Mouse (Mus musculus) heart, embryonic 16.5 days (tissue): ENCODE data around the gene Tbcb. TPM values are rescaled to one million over a fixed set of nuclear protein-coding genes. Genes with fewer than 3 reads are reported as not detected.

Source experiments
- ATAC-seq: fragments of 200-750 bp; cut with Nextera tagmentation; replicated peaks from 2 replicates; pipeline ENCODE4 v1.8.0; 2017; ENCODE audit warnings: moderate number of reproducible peaks; ENCODE audit not compliant: insufficient read depth, low FRiP score; ENCODE audit errors: extremely low read depth
- H3K27ac ChIP-seq: fragments of 300-500 bp; sonication (generic); 2 replicates; pipeline ENCODE4 v1.5.1; 2014; ENCODE audit warnings: mild to moderate bottlenecking, low read length, control low read depth, moderate library complexity
- H3K27me3 ChIP-seq: fragments of 300-500 bp; sonication (generic); 2 replicates; pipeline ENCODE4 v1.6.1; 2014; ENCODE audit warnings: low read length, mixed read lengths; ENCODE audit not compliant: control insufficient read depth, insufficient read depth
- H3K36me3 ChIP-seq: fragments of 300-500 bp; sonication (generic); 2 replicates; pipeline ENCODE4 v1.6.1; 2014; ENCODE audit not compliant: control insufficient read depth, insufficient read depth
- H3K4me1 ChIP-seq: fragments of 300-500 bp; sonication (generic); 2 replicates; pipeline ENCODE4 v1.6.1; 2014; ENCODE audit warnings: low read length, mixed read lengths; ENCODE audit not compliant: control insufficient read depth, insufficient read depth
- H3K4me2 ChIP-seq: fragments of 300-500 bp; sonication (generic); 2 replicates; pipeline ENCODE4 v1.6.1; 2014; ENCODE audit warnings: low read depth, mild to moderate bottlenecking, control low read depth, low read length
- H3K4me3 ChIP-seq: fragments of 300-500 bp; sonication (generic); 2 replicates; pipeline ENCODE4 v1.5.1; 2014; ENCODE audit warnings: mild to moderate bottlenecking, control low read depth, low read length
- H3K9ac ChIP-seq: fragments of 300-500 bp; sonication (generic); 2 replicates; pipeline ENCODE4 v1.6.1; 2014; ENCODE audit warnings: low read length, control low read depth
- H3K9me3 ChIP-seq: fragments of 300-500 bp; sonication (generic); replicated peaks from 2 replicates; pipeline ENCODE4 v1.6.1; 2016; ENCODE audit warnings: low read length; ENCODE audit not compliant: control insufficient read depth
- WGBS: fragments of 180-500 bp; shearing (Covaris S2); extraction: QIAGEN DNeasy Blood & Tissue Kit; methylation state at CpG from one replicate; pipeline ENCODE4 v1.1.7; 2014; 5-methylcytosine and 5-hydroxymethylcytosine counted together
- polyA plus RNA-seq: library from polyadenylated mRNA; unstranded; fragments of >200 nt; fragmentation: Nextera tagmentation; extraction: Ambion mirVana; gene quantifications from 2 replicates; pipeline ENCODE4 v1.2.1, GENCODE M21; 2015

Gene Tbcb
- polyA plus RNA-seq, result 134 and 154 TPM in 2 replicates

DNA sequence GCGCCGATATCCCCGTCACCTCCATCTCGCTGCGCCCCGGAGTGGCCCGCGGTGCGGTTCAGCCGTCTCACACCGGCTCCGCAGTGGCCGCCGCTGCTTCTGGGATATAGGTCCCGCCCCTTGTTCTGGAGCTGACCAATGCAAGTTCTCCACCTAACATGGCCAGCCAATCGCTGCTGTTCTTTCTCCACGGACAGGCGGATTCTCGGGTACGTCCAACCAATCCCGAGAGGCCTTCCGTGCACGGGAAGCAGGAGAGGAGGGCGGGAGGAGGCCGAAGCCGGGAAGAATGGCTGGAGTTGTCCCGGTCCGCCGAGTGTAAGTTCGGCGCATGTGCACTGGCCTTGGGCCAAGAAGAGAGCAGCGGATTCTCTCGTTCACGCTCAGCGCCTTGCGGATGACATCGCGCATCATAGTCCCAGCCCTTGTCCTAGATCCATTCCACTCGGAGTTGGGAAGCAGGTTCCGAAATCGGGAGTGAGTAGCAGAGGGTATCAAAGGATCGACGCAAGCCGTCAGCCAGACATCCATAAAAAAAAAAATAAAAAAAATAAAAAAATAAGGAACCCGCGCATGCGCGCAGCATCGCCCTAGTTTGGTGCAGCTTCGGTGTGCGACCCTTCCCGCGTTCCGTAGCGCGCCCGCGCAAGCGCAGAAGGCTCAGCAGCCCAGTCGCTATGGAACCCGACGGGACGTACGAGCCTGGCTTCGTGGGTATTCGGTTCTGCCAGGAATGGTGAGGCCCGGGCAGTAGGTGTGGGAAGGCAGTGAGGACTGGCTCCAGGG lies at the start of gene Tbcb, which contains the start of gene Polr2i:
Gene Tbcb (minus strand): TSS at position 604 of the 786 bp plus-strand sequence.
Gene Polr2i (plus strand): TSS at position 280 of the 786 bp plus-strand sequence.
- Histone ChIP-seq H3K9me3 (no peaks in the 10 kb centered on the region), H3K27ac (peak within 1 kb of the TSS; percentile 94), H3K4me1 (peaks cover 10% of the 10 kb centered on the region), H3K4me2 (peak within 1 kb of the TSS; percentile 83), H3K9ac (peak within 1 kb of the TSS; percentile 83), H3K27me3 (no peaks in the 10 kb centered on the region), H3K4me3 (peak within 1 kb of the TSS; percentile 75), H3K36me3 (0 out of 2 replicates have a peak, but pooled peaks cover 8% of the 10 kb centered on the region)
- WGBS, result under 1% methylated on average over 67 of the region's 67 CpGs
- peak; percentile 95 for ATAC-seq

DNA sequence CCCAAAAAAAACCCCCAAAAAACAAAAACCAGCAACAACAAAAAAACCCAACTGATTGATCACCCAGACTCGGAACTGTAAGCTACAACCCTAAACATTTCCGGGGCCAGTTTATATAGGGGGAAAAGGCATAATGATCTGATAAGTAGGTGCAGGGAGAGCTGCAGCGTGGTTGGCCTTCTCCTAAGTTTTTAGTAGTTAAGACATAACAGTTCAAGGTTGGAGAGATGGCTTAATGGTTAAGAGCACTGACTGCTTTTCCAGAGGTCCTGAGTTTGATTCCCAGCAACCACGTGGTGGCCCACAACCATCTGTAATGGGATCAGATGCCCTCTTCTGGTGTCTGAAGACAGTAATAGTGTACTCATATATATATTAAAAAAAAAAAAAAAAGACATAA lies 49.5 kb upstream of the Tbcb start:
- Histone ChIP-seq H3K4me1 (peaks cover 12% of the 10 kb centered on the region), H3K27ac (peak overlapping the region; percentile 96; the same call in 1 of the 2 replicates), H3K9me3 (no peaks in the 10 kb centered on the region), H3K27me3 (no peaks in the 10 kb centered on the region), H3K4me2 (no peak overlapping the region; the same call in 1 of the 2 replicates), H3K4me3 (no peak overlapping the region), H3K36me3 (no peaks in the 10 kb centered on the region), H3K9ac (no peak overlapping the region)
- WGBS, result 79% methylated on average over 4 of the region's 4 CpGs
- no peak for ATAC-seq

DNA sequence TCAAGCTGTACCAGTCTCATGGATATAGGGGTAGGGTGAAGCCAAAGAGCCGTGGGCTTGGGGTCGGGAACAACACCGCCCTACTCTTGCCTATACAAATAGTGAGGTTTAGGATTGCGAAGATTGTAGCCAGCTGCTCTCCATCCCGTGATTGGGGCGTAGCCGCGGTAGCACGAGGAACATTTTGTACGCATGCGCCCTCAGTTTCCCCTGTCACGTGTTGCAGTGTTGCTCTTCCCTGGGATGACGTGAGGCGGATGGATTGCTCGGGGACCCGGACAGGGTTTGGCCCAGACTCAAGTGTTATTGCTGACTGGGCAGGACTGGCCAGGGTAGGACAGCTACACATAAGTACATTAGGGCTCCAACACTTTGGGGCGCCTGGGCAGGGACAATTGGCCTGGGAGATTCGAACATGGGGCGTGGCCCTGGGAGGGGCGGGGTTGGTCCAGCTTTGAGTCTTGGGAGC lies 48.6 kb upstream of the Tbcb start:
- WGBS, result 2% methylated on average over 20 of the region's 20 CpGs

DNA sequence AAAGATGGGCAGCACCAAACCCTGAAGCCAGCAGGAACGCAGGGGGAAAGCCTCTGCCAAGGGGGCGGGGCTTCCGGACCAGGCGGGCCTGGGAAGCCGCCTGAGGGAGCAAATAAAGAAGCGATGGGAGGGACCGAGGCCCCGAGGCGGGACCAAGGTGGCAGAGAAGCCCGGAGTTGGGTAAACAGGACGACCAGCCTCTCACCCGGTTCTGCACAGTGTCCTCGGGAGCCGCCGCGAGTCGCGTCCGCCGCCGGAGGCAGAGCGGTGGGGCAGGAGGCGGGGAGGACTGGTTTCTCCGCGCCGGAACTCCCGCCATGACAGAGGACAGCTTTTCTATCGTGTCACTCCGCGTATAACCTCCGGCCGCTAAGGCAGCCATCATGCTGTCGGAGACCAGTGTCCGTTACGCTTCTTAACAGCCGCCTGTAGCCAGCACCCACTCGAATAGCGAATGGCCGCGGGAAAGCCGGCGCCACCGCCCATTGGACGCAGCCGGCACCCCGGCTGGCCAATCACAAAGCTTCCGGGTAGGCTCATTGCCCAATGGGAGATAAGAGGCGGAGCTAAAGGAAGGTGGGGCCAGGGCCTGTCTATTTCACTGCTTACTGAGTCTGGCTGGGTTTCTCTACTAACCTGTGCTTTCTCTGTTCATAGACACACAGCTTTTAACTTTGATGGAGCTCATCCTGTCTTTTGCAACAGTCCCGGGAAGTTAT lies 48.0 kb upstream of the Tbcb start, which contains the start of the genes Thap8 and Wdr62:
Gene Thap8 (plus strand): TSS at position 144 of the 719 bp plus-strand sequence.
Gene Wdr62 (minus strand): TSS at position 469 of the 719 bp plus-strand sequence.
- Histone ChIP-seq H3K4me2 (peak within 1 kb of the TSS; percentile 85), H3K4me1 (peaks cover 13% of the 10 kb centered on the region), H3K9ac (peak within 1 kb of the TSS; percentile 77), H3K9me3 (no peaks in the 10 kb centered on the region), H3K4me3 (peak within 1 kb of the TSS; percentile 93), H3K36me3 (no peaks in the 10 kb centered on the region), H3K27ac (peak within 1 kb of the TSS; percentile 96), H3K27me3 (no peaks in the 10 kb centered on the region)
- under 1% methylated on average over 48 of the region's 49 CpGs for WGBS
- peak; percentile 96 for ATAC-seq

More for the DNA sequence above, 48.6 kb upstream of the Tbcb start:
- Histone ChIP-seq H3K27me3 (no peaks in the 10 kb centered on the region), H3K4me2 (peak overlapping the region; percentile 85), H3K36me3 (no peaks in the 10 kb centered on the region), H3K9ac (peak overlapping the region; percentile 53), H3K9me3 (no peaks in the 10 kb centered on the region), H3K27ac (peak overlapping the region; percentile 96), H3K4me3 (peak overlapping the region; percentile 93), H3K4me1 (peaks cover 12% of the 10 kb centered on the region)
- ATAC-seq, result peak; percentile 82

DNA sequence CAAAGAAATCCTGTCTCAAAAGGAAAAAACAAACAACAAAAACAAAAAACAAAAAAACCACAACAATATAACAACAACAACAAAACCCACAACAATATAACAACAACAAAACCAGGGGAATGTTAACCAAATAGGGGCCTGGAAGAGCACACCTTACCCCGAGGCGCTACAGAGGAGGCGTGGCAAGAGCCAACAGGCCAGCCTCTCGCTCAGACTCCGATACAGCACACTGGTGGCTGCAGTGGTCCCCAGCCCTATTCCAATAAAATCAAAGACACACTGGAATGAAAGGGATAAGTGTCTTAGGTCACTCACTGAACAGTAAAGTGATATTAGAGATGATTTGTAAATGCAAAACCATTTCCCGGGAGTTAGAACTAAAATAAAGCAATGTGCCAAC lies 47.5 kb upstream of the Tbcb start:
- ATAC-seq, result no peak
- peaks cover 14% of the 10 kb centered on the region for H3K4me1 ChIP-seq
- no peaks in the 10 kb centered on the region for H3K9me3 ChIP-seq
- H3K27me3 ChIP-seq, result no peaks in the 10 kb centered on the region
- 0% methylated on average over 6 of the region's 6 CpGs for WGBS
- H3K27ac ChIP-seq, result peak overlapping the region; percentile 96; the same call in 1 of the 2 replicates
- H3K4me3 ChIP-seq, result peak overlapping the region; percentile 93
- H3K36me3 ChIP-seq, result no peaks in the 10 kb centered on the region
- peak overlapping the region; percentile 77 for H3K9ac ChIP-seq
- peak overlapping the region; percentile 85 for H3K4me2 ChIP-seq

DNA sequence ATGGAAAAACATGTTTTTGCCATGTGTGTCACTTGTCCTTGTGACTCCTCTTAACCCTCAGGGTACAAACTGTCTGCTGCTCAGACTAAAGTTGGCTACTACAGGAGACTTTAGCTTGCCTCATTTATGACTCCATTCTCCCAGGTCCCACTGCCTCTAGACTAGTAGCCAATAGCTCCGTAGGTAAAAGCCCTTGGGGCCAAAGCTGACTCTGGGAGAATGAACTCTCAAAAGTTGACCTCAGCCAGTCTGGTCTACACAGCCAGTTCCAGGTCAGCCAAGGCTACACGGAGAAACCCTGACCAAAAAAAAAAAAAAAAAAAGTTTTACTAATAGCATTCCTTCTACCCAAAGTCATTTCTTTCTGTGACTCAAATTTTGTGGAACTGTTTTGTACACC lies 46.8 kb upstream of the Tbcb start:
- H3K9ac ChIP-seq, result no peak overlapping the region
- peak overlapping the region; percentile 85; the same call in 1 of the 2 replicates for H3K4me2 ChIP-seq
- 49% methylated on average over 2 of the region's 2 CpGs for WGBS
- no peak overlapping the region for H3K27ac ChIP-seq
- ATAC-seq, result no peak
- H3K27me3 ChIP-seq, result no peaks in the 10 kb centered on the region
- H3K4me1 ChIP-seq, result peaks cover 14% of the 10 kb centered on the region
- H3K36me3 ChIP-seq, result no peaks in the 10 kb centered on the region
- no peaks in the 10 kb centered on the region for H3K9me3 ChIP-seq
- no peak overlapping the region for H3K4me3 ChIP-seq

DNA sequence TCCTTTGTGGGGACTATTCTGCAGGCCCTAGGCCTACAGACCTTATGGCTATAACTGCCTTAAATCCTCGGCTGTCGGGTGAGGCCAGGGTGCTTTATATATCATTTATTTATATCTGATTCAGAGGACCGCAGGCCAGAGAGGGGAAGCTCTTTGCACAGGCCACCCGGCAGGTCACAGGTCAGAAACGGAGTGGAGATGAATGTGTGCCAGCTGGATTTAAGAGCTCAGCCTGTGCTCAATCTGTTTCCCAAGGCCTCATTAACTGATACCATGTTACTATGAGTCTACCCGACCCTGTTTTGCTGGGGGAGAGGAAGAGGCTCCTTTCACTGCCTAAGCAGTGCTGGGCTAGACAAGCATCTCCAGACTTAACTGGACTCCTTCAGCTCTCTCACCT lies 42.3 kb upstream of the Tbcb start:
- Histone ChIP-seq H3K4me3 (no peak overlapping the region), H3K27me3 (no peaks in the 10 kb centered on the region), H3K4me2 (no peak overlapping the region), H3K27ac (no peak overlapping the region), H3K9ac (no peak overlapping the region), H3K9me3 (no peaks in the 10 kb centered on the region), H3K4me1 (peaks cover 6% of the 10 kb centered on the region), H3K36me3 (peaks cover 3% of the 10 kb centered on the region)
- 75% methylated on average over 6 of the region's 6 CpGs for WGBS
- no peak for ATAC-seq

DNA sequence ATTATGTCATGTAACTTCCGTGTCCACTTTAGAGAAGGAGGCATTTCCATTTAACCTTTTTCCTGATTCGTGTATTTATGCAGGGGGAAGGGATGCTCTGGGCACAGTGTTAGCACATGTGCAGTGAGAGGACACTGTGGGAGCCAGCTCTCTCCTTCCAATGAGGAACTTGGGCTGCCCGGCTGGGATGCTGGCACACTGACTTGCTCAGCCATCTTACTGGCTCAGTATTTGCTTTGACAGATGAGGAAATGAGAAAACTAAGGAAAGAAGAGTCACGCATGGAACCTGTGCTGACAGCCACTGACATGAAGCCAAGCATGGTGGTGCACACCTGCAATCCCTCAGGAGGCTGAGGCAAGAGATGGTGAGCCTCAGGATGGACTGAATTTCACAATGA lies 37.6 kb upstream of the Tbcb start:
- Histone ChIP-seq H3K9me3 (no peaks in the 10 kb centered on the region), H3K9ac (no peak overlapping the region), H3K27ac (no peak overlapping the region), H3K4me3 (no peak overlapping the region), H3K4me1 (peaks cover 4% of the 10 kb centered on the region; the same call in 1 of the 2 replicates), H3K4me2 (no peak overlapping the region), H3K36me3 (peaks cover 5% of the 10 kb centered on the region), H3K27me3 (no peaks in the 10 kb centered on the region)
- WGBS, result 86% methylated on average over 4 of the region's 4 CpGs
- no peak for ATAC-seq
